In the genomic region with DNA sequence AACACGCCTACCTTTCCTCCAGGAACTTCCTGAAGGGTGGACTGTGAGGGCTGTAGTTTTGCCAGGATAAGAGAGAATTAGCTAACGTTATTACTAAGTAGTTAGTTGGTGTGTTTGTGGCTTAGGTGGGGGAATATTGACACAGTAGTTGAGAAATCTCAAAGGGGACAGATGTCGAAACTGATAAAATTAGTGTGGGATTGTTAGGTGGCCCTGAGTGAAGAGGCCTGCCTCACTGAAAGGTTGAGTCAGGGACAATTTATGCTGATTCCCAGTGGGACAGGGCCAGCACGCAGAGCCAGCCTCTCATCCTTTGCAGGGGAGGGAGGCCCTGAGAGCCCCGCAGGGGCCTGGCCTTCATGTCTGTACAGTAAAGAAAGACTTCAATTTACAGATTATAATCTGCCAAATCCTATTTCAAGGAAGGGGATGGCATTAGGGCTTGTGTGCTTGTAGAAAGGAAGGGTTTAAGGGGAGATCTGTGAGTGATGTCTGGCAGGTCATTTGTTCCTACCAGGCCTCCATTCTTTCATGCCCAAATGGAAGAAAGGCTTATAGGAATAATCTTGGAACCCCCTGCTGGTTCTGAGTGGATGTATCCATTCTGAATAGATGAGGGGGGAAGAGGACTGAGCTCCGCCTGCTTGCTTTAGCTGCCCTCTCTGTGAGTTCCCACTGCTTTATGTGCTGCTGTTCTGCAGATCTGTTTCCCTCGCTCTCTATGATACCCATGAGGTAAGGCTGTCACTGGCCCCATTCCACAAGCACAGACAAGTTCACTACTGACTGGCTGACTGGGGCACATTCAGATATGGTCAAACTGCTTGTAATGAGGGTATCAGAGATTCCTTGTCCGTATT, we compare ENCODE assay signal across 10 mouse cellular contexts. TPM values are rescaled to one million over a fixed set of nuclear protein-coding genes. Genes with fewer than 3 reads are reported as not detected.
A peak's percentile ranks its signal among the peaks of the same experiment; 100 is the strongest.
DNase-seq lines count a peak whose midpoint lies in the region; ATAC-seq lines count a peak whose summit lies in the region.
"Had no signal": no experiment of that assay in that cellular context is flagged by ENCODE, and none has a peak within 500 bp of the region (broad histone marks: within the 10 kb centered on the region; RNA-seq: fewer than 3 reads in every experiment).

No protein-coding gene starts in this region.

- no peak overlapping the region for H3K9ac ChIP-seq in liver, embryonic 12.5 days
- H3K9ac ChIP-seq in hindbrain, embryonic 16.5 days (ENCODE audit: low read depth, low read length): no peak overlapping the region
- H3K9ac ChIP-seq in neural tube, embryonic 13.5 days: no peak overlapping the region

- H3K27me3 ChIP-seq in liver, embryonic 12.5 days (replicated peaks): peaks cover 5% of the 10 kb centered on the region; the same call in 1 of the 2 replicates
- no peaks in the 10 kb centered on the region for H3K27me3 ChIP-seq in hindbrain, embryonic 16.5 days (replicated peaks; ENCODE audit: control insufficient read depth, insufficient read depth, low read length)
- H3K27me3 ChIP-seq in neural tube, embryonic 13.5 days: no peaks in the 10 kb centered on the region

- H3K27ac ChIP-seq in liver, embryonic 12.5 days: 0 out of 2 replicates have a peak overlapping the region, but pooled peaks have one; percentile 16
- H3K27ac ChIP-seq in hindbrain, embryonic 16.5 days (ENCODE audit: low read depth, low read length): no peak overlapping the region
- H3K27ac ChIP-seq in neural tube, embryonic 13.5 days (replicated peaks): 0 out of 2 replicates have a peak overlapping the region, but pooled peaks have one; percentile 23
- H3K27ac ChIP-seq: left cerebral cortex, adult 2 months had no signal

- peaks cover 11% of the 10 kb centered on the region for H3K4me1 ChIP-seq in liver, embryonic 12.5 days
- peaks cover 6% of the 10 kb centered on the region for H3K4me1 ChIP-seq in hindbrain, embryonic 16.5 days (ENCODE audit: control insufficient read depth, insufficient read depth, low read depth, low read length)
- H3K4me1 ChIP-seq in neural tube, embryonic 13.5 days (replicated peaks): peaks cover 41% of the 10 kb centered on the region

- WGBS in liver, embryonic 12.5 days (ENCODE audit: insufficient replicate concordance): 38% methylated on average over 8 of the region's 8 CpGs
- 38% methylated on average over 8 of the region's 8 CpGs for WGBS in hindbrain, embryonic 16.5 days
- 33% methylated on average over 8 of the region's 8 CpGs for WGBS in neural tube, embryonic 13.5 days

- no peak overlapping the region for H3K4me2 ChIP-seq in liver, embryonic 12.5 days
- no peak overlapping the region for H3K4me2 ChIP-seq in hindbrain, embryonic 16.5 days (ENCODE audit: low read length)
- no peak overlapping the region for H3K4me2 ChIP-seq in neural tube, embryonic 13.5 days

- no peaks in the 10 kb centered on the region for H3K36me3 ChIP-seq in liver, embryonic 12.5 days
- no peaks in the 10 kb centered on the region for H3K36me3 ChIP-seq in hindbrain, embryonic 16.5 days (ENCODE audit: control insufficient read depth, insufficient read depth, low read length)
- no peaks in the 10 kb centered on the region for H3K36me3 ChIP-seq in neural tube, embryonic 13.5 days

- H3K4me3 ChIP-seq in liver, embryonic 12.5 days: no peak overlapping the region
- H3K4me3 ChIP-seq in hindbrain, embryonic 16.5 days (ENCODE audit: low read length): no peak overlapping the region
- no peak overlapping the region for H3K4me3 ChIP-seq in neural tube, embryonic 13.5 days
- H3K4me3 ChIP-seq: left cerebral cortex, adult 2 months had no signal

- H3K9me3 ChIP-seq in liver, embryonic 12.5 days (replicated peaks): no peaks in the 10 kb centered on the region
- H3K9me3 ChIP-seq in hindbrain, embryonic 16.5 days (ENCODE audit: control insufficient read depth, low read length): no peaks in the 10 kb centered on the region
- H3K9me3 ChIP-seq in neural tube, embryonic 13.5 days: no peaks in the 10 kb centered on the region

- DNase-seq in cerebellum, adult 9-10 months: peak; percentile 57
- DNase-seq in cerebellum, adult 11 months: no peak
- DNase-seq in liver: no peak
- DNase-seq in kidney, adult 11 months: no peak
- DNase-seq in right cerebral cortex, adult 2 months (ENCODE audit: low spot score in 2 of 2): no peak
- DNase-seq: B cell, adult 2 months had no signal

- ATAC-seq in liver, embryonic 12.5 days: no peak
- peak; percentile 64 for ATAC-seq in hindbrain, embryonic 16.5 days
- ATAC-seq in neural tube, embryonic 13.5 days (ENCODE audit: low read depth): peak; percentile 48; the same call in 1 of the 2 replicates

RNA-seq across cellular contexts. Expression of gene Tanc1, which starts 41.7 kb away (rescaled TPM):
- polyA plus RNA-seq in liver, embryonic 12.5 days (2016; fragmentation: Nextera tagmentation; extraction: Ambion mirVana): 6.7 and 6.8 TPM in 2 replicates
- 7.2 and 7.4 TPM in 2 replicates for polyA plus RNA-seq in hindbrain, embryonic 16.5 days (2015; fragmentation: Nextera tagmentation; extraction: Ambion mirVana)
- polyA plus RNA-seq in neural tube, embryonic 13.5 days (2015; fragmentation: Nextera tagmentation; extraction: Ambion mirVana): 9.8 and 10.0 TPM in 2 replicates
